Mouse (Mus musculus) spleen, adult 2 months (tissue): ENCODE results near the gene F7.

Experiments
- CTCF ChIP-seq: fragments of 200-500 bp; IDR thresholded peaks from 2 replicates; pipeline ENCODE4 v1.5.1; 2011; ENCODE audit warnings: mild to moderate bottlenecking, inconsistent platforms; ENCODE audit not compliant: insufficient read depth, insufficient read length, insufficient replicate concordance; ENCODE audit errors: extremely low read depth
- POLR2A ChIP-seq: fragments of 200-500 bp; IDR thresholded peaks from 2 replicates; pipeline ENCODE4 v1.6.1; 2011; ENCODE audit warnings: low read depth, low read length, inconsistent platforms

- TF ChIP-seq POLR2A (no peak), CTCF (no peak)
Measured at GRCm38 (mm10) chr8:13037015-13037414, 11.2 kb downstream of the F7 start, which contains the start of gene F10.
